Mouse (Mus musculus) CH12.LX (cell line): Measurements from ENCODE around the gene Ddx6. TPM values are rescaled to one million over a fixed set of nuclear protein-coding genes. Genes with fewer than 3 reads are reported as not detected.

Source experiments
- DNase-seq: peaks from one replicate; pipeline ENCODE4 v3.0.0-alpha.2; 2013; ENCODE audit errors: extremely low read depth
- H3K27ac ChIP-seq: 2 replicates; pipeline ENCODE4 v1.5.1; 2012; ENCODE audit warnings: low read depth, mild to moderate bottlenecking, control low read depth, moderate library complexity; ENCODE audit not compliant: insufficient read depth
- H3K27me3 ChIP-seq: replicated peaks from 2 replicates; pipeline ENCODE3; 2012; ENCODE audit warnings: inconsistent platforms
- H3K36me3 ChIP-seq, 2 experiments: replicated peaks in 1 of 2; 2 replicates each; pipeline versions ENCODE3 to v1.6.1; 2012; ENCODE audit warnings: inconsistent platforms in 1 of 2, low read length in 1 of 2, mild to moderate bottlenecking in 1 of 2, mixed read lengths in 1 of 2, moderate library complexity in 1 of 2; ENCODE audit not compliant: control insufficient read depth in 1 of 2, insufficient read depth in 1 of 2
- H3K4me1 ChIP-seq, 2 experiments: 2 replicates each; pipeline ENCODE4 v1.6.1; 2012; ENCODE audit warnings: inconsistent platforms in 1 of 2, moderate library complexity in 1 of 2; ENCODE audit not compliant: insufficient read depth in 2 of 2, control insufficient read depth in 1 of 2
- H3K4me2 ChIP-seq: 2 replicates; pipeline ENCODE4 v1.6.1; 2012; ENCODE audit warnings: low read depth, mild to moderate bottlenecking, control low read depth; ENCODE audit not compliant: poor library complexity, insufficient read depth, severe bottlenecking
- H3K4me3 ChIP-seq, 3 experiments: fragments of 150-350 bp in 1 of 3; sonication (generic) in 1 of 3; replicated peaks in 1 of 3; 2 replicates each; pipeline versions ENCODE3 to v1.5.1; 2011 to 2012; ENCODE audit warnings: low read depth in 2 of 3, low read length in 2 of 3, mild to moderate bottlenecking in 2 of 3, moderate library complexity in 2 of 3, control low read depth in 1 of 3, improper control_type of control experiment in 1 of 3, inconsistent platforms in 1 of 3, mixed read lengths in 1 of 3; ENCODE audit not compliant: poor library complexity in 1 of 3
- H3K79me2 ChIP-seq: replicated peaks from 2 replicates; pipeline ENCODE4 v1.6.1; 2012; ENCODE audit warnings: mild to moderate bottlenecking, moderate library complexity; ENCODE audit not compliant: control insufficient read depth, poor library complexity, insufficient read depth, severe bottlenecking; ENCODE audit errors: extremely low read depth
- H3K9ac ChIP-seq: 2 replicates; pipeline ENCODE4 v1.6.1; 2012; ENCODE audit warnings: low read depth, mild to moderate bottlenecking, control low read depth, moderate library complexity; ENCODE audit not compliant: insufficient read depth
- H3K9me3 ChIP-seq: replicated peaks from 2 replicates; pipeline ENCODE3; 2012; ENCODE audit warnings: low read length, inconsistent platforms, mixed read lengths
- BHLHE40 ChIP-seq: IDR thresholded peaks from 2 replicates; pipeline ENCODE4 v1.6.1; 2011; ENCODE audit warnings: mild to moderate bottlenecking, low read depth, low read length, improper control_type of control experiment
- ELF1 ChIP-seq: IDR thresholded peaks from 2 replicates; pipeline ENCODE4 v1.6.1; 2014; ENCODE audit warnings: low read depth, mild to moderate bottlenecking, inconsistent platforms, low read length, improper control_type of control experiment
- ETS1 ChIP-seq: conservative IDR thresholded peaks from 2 replicates; pipeline ENCODE4 v1.6.1; 2012; ENCODE audit warnings: low read depth, mild to moderate bottlenecking, inconsistent platforms, low read length, improper control_type of control experiment, moderate library complexity
- GABPA ChIP-seq: IDR thresholded peaks from 2 replicates; pipeline ENCODE4 v1.6.1; 2012; ENCODE audit warnings: low read depth, low read length, improper control_type of control experiment, inconsistent platforms; ENCODE audit not compliant: insufficient replicate concordance
- HCFC1 ChIP-seq: IDR thresholded peaks from 2 replicates; pipeline ENCODE4 v1.6.1; 2012; ENCODE audit warnings: low read depth, mild to moderate bottlenecking, inconsistent platforms, low read length, improper control_type of control experiment
- IRF4 ChIP-seq: IDR thresholded peaks from 2 replicates; pipeline ENCODE4 v1.6.1; 2014; ENCODE audit warnings: low read depth, mild to moderate bottlenecking, inconsistent platforms, low read length, improper control_type of control experiment
- JUND ChIP-seq: conservative IDR thresholded peaks from 2 replicates; pipeline ENCODE4 v1.6.1; 2011; ENCODE audit warnings: low read depth, low read length, improper control_type of control experiment
- MAX ChIP-seq: IDR thresholded peaks from 2 replicates; pipeline ENCODE4 v1.6.1; 2011; ENCODE audit warnings: low read length, improper control_type of control experiment
- MAZ ChIP-seq: IDR thresholded peaks from 2 replicates; pipeline ENCODE4 v1.6.1; 2012; ENCODE audit warnings: low read depth, mild to moderate bottlenecking, inconsistent platforms, low read length, improper control_type of control experiment, moderate library complexity
- MXI1 ChIP-seq: IDR thresholded peaks from 2 replicates; pipeline ENCODE4 v1.6.1; 2011; ENCODE audit warnings: mild to moderate bottlenecking, low read depth, low read length, improper control_type of control experiment
- NELFE ChIP-seq: IDR thresholded peaks from 2 replicates; pipeline ENCODE4 v1.6.1; 2011; ENCODE audit warnings: low read depth, low read length, improper control_type of control experiment
- PAX5 ChIP-seq: IDR thresholded peaks from 2 replicates; pipeline ENCODE4 v1.6.1; 2012; ENCODE audit warnings: low read length, inconsistent platforms, mixed read lengths
- POLR2A ChIP-seq: IDR thresholded peaks from 2 replicates; pipeline ENCODE4 v1.6.1; 2011; ENCODE audit warnings: low read depth, mild to moderate bottlenecking, improper control_type of control experiment, low read length
- POLR2AphosphoS2 ChIP-seq: IDR thresholded peaks from 2 replicates; pipeline ENCODE4 v1.6.1; 2011; ENCODE audit warnings: low read depth, low read length, improper control_type of control experiment
- RAD21 ChIP-seq: IDR thresholded peaks from 2 replicates; pipeline ENCODE4 v1.6.1; 2011; ENCODE audit warnings: low read depth, mild to moderate bottlenecking, low read length, improper control_type of control experiment, moderate library complexity
- SIN3A ChIP-seq: IDR thresholded peaks from 2 replicates; pipeline ENCODE4 v1.6.1; 2012; ENCODE audit warnings: low read length, improper control_type of control experiment, inconsistent platforms
- SMC3 ChIP-seq: IDR thresholded peaks from 2 replicates; pipeline ENCODE4 v1.6.1; 2011; ENCODE audit warnings: low read depth, low read length, improper control_type of control experiment
- TBP ChIP-seq: conservative IDR thresholded peaks from 2 replicates; pipeline ENCODE4 v1.6.1; 2011; ENCODE audit warnings: low read depth, low read length, improper control_type of control experiment
- TCF12 ChIP-seq: IDR thresholded peaks from 2 replicates; pipeline ENCODE4 v1.6.1; 2014; ENCODE audit warnings: low read depth, mild to moderate bottlenecking, inconsistent platforms, low read length, improper control_type of control experiment
- USF1 ChIP-seq: IDR thresholded peaks from 2 replicates; pipeline ENCODE4 v1.6.1; 2014; ENCODE audit warnings: low read depth, mild to moderate bottlenecking, inconsistent platforms, low read length, improper control_type of control experiment
- USF2 ChIP-seq: conservative IDR thresholded peaks from 2 replicates; pipeline ENCODE4 v1.6.1; 2011; ENCODE audit warnings: low read depth, low read length, improper control_type of control experiment
- ZC3H11A ChIP-seq: IDR thresholded peaks from 2 replicates; pipeline ENCODE4 v1.6.1; 2012; ENCODE audit warnings: low read depth, mild to moderate bottlenecking, inconsistent platforms, low read length, improper control_type of control experiment
- ZKSCAN1 ChIP-seq: IDR thresholded peaks from 2 replicates; pipeline ENCODE4 v1.6.1; 2012; ENCODE audit warnings: low read depth, inconsistent platforms, low read length, improper control_type of control experiment, borderline replicate concordance
- ZMIZ1 ChIP-seq: IDR thresholded peaks from 2 replicates; pipeline ENCODE4 v1.6.1; 2012; ENCODE audit warnings: low read depth, mild to moderate bottlenecking, inconsistent platforms, low read length, improper control_type of control experiment
- ZNF384 ChIP-seq: IDR thresholded peaks from 2 replicates; pipeline ENCODE4 v1.6.1; 2012; ENCODE audit warnings: low read depth, low read length, improper control_type of control experiment, inconsistent platforms
- dilution Hi-C: fragments of 300-500 bp; cut with MboI; formaldehyde crosslinking; loops from 2 replicates; pipeline ENCODE4 v1.14.3; 2020; ENCODE audit warnings: low sequenced_read_pairs; ENCODE audit not compliant: extremely low pct_unique_long_range_greater_than_20kb, extremely low pct_ligation_motif_present
- in situ Hi-C: fragments of 300-500 bp; cut with MboI; formaldehyde crosslinking; loops from 3 replicates; pipeline ENCODE4 v1.14.3; 2019; ENCODE audit warnings: low sequenced_read_pairs, low pct_ligation_motif_present, low pct_unique_long_range_greater_than_20kb, mixed read lengths
- polyA plus RNA-seq: library from polyadenylated mRNA; unstranded; fragments of >175 nt; gene quantifications from 2 replicates; pipeline ENCODE4 v1.2.1, GENCODE M21; 2012; ENCODE audit warnings: low read depth; ENCODE audit not compliant: insufficient read length
- total RNA-seq, 2 experiments: library from RNA; depleted of rRNA; stranded (reverse); fragments of 300-350 nt in 1 of 2; fragments of >200 nt in 1 of 2; gene quantifications; 2 replicates each; pipeline ENCODE4 v1.2.3; 2012 to 2014

Ddx6 gene
- total and polyA plus RNA-seq, 3 experiments, result 41.5 to 81.2 (median 71.4) TPM

- H3K4me3 ChIP-seq, result no peak overlapping the region
- no peak overlapping the region for H3K27ac ChIP-seq
- H3K36me3 ChIP-seq, result no peaks in the 10 kb centered on the region
- no peak overlapping the region for H3K4me2 ChIP-seq
- no peak for TF ChIP-seq SMC3
- no peak for TF ChIP-seq RAD21
- TF ChIP-seq HCFC1, result no peak
- no peak for TF ChIP-seq TCF12
- no peak for TF ChIP-seq POLR2A
- no peak for TF ChIP-seq BHLHE40
- TF ChIP-seq ELF1, result no peak
- TF ChIP-seq USF2, result no peak
- TF ChIP-seq SIN3A, result no peak
- no peak for TF ChIP-seq ZC3H11A
- TF ChIP-seq USF1, result no peak
- TF ChIP-seq MXI1, result no peak
- no peak for TF ChIP-seq PAX5
- no peak for TF ChIP-seq POLR2AphosphoS2
- no peak for TF ChIP-seq ZKSCAN1
- TF ChIP-seq GABPA, result no peak
- TF ChIP-seq ZMIZ1, result no peak
- TF ChIP-seq TBP, result no peak
- H3K27me3 ChIP-seq, result no peaks in the 10 kb centered on the region
- no peak for DNase-seq
- no peaks in the 10 kb centered on the region for H3K79me2 ChIP-seq
- in situ Hi-C loops, result no loop called here
- dilution Hi-C loops, result no loop called here
- H3K9ac ChIP-seq, result no peak overlapping the region
- H3K9me3 ChIP-seq, result peaks cover 6% of the 10 kb centered on the region
- H3K4me1 ChIP-seq, result peaks cover 7 to 34% of the 10 kb centered on the region in 2 experiments
Measured at GRCm38 (mm10) chr9:44595537-44595930, 9.2 kb upstream of the Ddx6 start.

- no peak for DNase-seq
- dilution Hi-C loops (no loop called here), in situ Hi-C loops (no loop called here)
- no peak for TF ChIP-seq ETS1
- TF ChIP-seq JUND, result no peak
- TF ChIP-seq IRF4, result no peak
- TF ChIP-seq USF2, result no peak
- no peak for TF ChIP-seq ZNF384
- no peak for TF ChIP-seq ZMIZ1
- TF ChIP-seq HCFC1, result no peak
- TF ChIP-seq MAX, result no peak
- no peak for TF ChIP-seq MXI1
- no peak for TF ChIP-seq MAZ
- TF ChIP-seq NELFE, result no peak
- Histone ChIP-seq H3K27me3 (no peaks in the 10 kb centered on the region), H3K79me2 (peaks cover 3% of the 10 kb centered on the region; the same call in 1 of the 2 replicates), H3K4me2 (no peak overlapping the region), H3K9me3 (peaks cover 2% of the 10 kb centered on the region), H3K27ac (no peak overlapping the region), H3K4me1 (peaks cover 10 to 52% of the 10 kb centered on the region in 2 experiments), H3K4me3 (no peak overlapping the region), H3K9ac (no peak overlapping the region), H3K36me3 (no peaks in the 10 kb centered on the region)
Measured at GRCm38 (mm10) chr9:44597742-44598141, 7.0 kb upstream of the Ddx6 start.
